Mouse (Mus musculus): ENCODE results near the gene Slain2. TPM values are rescaled to one million over a fixed set of nuclear protein-coding genes. Genes with fewer than 3 reads are reported as not detected.
"Not testable (repeated sequence)": the region's sequence is repeated elsewhere in the genome, so short reads cannot be mapped to it uniquely, and the experiment has no call there.

Gene Slain2
- polyA plus RNA-seq, 1 experiment from 2014 or later, result 11.8 TPM

- DNase-seq (ENCODE audit: low spot score), result not testable (repeated sequence)
Observed at GRCm38 (mm10) chr5:73011806-73012205, 97.7 kb downstream of the Slain2 start.

GRCm38 (mm10) chr5:73012884-73013610 is 98.9 kb downstream of the Slain2 start:
- not testable (repeated sequence) for DNase-seq (ENCODE audit: low spot score)

- DNase-seq (ENCODE audit: low spot score), result not testable (repeated sequence)
Observed at GRCm38 (mm10) chr5:73013611-73014287, 99.6 kb downstream of the Slain2 start.

- DNase-seq (ENCODE audit: low spot score), result no peak
Observed at GRCm38 (mm10) chr5:73014745-73015144, 100.6 kb downstream of the Slain2 start.

GRCm38 (mm10) chr5:73023801-73024200 is 109.7 kb downstream of the Slain2 start:
- no peak for DNase-seq (ENCODE audit: low spot score)

Other genes with a start within 250 kb of the Slain2 start
- gene Txk, start 161.5 kb upstream of the Slain2 start, polyA plus RNA-seq (2015; fragmentation: Nextera tagmentation; extraction: Ambion mirVana), result 57.9 and 64.1 TPM in 2 replicates
- gene Tec, start 45.8 kb upstream of the Slain2 start, polyA plus RNA-seq (2015; fragmentation: Nextera tagmentation; extraction: Ambion mirVana), result 25.2 and 25.8 TPM in 2 replicates
- not detected in 2 replicates for gene Gm10135, start 60.4 kb downstream of the Slain2 start, polyA plus RNA-seq (2015; fragmentation: Nextera tagmentation; extraction: Ambion mirVana)
- 0.27 and 0.31 TPM in 2 replicates for gene Slc10a4, start 92.6 kb downstream of the Slain2 start, polyA plus RNA-seq (2015; fragmentation: Nextera tagmentation; extraction: Ambion mirVana)